Mouse (Mus musculus) cerebellum, adult 9-10 months (tissue): ENCODE data around the gene Dlg2.

Experiments
- DNase-seq: peaks from one replicate; pipeline ENCODE4 v3.0.0; 2022

The Dlg2 gene

GRCm38 (mm10) chr7:92427280-92427679, 1950.8 kb downstream of the Dlg2 start:
- DNase-seq, result no peak

GRCm38 (mm10) chr7:92428629-92429028, 1952.2 kb downstream of the Dlg2 start:
- no peak for DNase-seq

- DNase-seq, result no peak
These were observed 1953.8 kb downstream of the Dlg2 start for GRCm38 (mm10) chr7:92430254-92430653.

- peak; percentile 57 for DNase-seq
These were observed 1960.7 kb downstream of the Dlg2 start for GRCm38 (mm10) chr7:92437168-92437567.

- peak; percentile 46 for DNase-seq
These were observed 1963.3 kb downstream of the Dlg2 start for GRCm38 (mm10) chr7:92439503-92440487.

DNA sequence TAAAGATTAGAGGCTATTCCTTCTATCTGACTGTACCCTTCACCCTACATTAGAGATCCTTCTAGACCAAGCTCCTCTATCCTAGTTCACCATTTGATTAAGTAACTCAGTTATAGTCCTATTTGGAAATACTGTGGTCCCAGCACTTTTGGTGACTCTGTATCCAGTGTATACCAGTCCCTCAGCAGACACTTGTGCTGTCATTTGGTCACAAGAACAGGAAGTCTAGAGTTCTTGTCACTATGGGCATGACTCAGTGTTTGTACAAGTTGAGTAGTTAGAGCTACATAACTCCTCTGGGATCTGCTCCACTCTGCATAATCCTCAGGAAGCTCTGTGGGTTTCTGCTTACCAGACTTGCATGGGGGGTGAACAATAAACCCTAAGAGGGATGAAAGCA, 1965.1 kb downstream of the Dlg2 start:
- no peak for DNase-seq

DNA sequence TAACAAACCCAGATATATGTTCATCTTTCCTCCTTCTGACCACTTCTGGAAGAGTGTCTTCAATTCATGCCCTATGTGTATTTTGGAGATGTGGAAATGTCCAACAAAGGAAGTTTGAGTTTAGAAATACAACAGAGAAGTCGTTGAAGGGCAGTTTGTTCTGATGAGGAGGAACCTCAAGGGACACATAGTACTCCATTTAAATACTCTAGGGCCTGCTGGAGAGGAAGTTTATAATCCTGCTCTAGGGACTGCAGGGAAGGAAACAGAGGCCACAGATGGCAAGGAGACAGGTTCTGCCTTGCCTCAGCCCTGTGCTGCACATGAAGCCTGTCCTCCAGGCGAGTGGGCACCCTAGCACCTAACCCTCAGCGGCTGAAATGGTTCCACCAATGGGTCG, 1965.6 kb downstream of the Dlg2 start:
- no peak for DNase-seq

DNA sequence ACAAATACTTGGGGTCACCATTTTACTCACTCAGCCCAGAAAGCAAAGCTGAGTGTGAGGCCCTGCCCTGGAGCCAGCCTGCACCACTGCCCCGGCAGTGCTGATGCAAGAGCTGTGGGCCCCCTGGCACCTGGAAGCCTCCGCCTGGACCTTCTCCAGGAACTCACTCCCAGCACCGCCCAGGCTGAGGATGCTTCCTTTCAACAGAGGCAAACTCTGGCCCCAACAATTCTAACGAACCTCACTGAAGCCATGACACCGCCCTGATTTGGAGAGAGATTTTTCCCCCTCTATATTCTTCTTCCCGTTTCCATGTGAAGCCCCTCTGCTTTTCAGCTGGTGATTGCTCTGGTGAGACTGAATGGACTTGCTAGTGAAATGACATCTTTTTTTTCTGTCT, 1971.5 kb downstream of the Dlg2 start:
- no peak for DNase-seq

DNA sequence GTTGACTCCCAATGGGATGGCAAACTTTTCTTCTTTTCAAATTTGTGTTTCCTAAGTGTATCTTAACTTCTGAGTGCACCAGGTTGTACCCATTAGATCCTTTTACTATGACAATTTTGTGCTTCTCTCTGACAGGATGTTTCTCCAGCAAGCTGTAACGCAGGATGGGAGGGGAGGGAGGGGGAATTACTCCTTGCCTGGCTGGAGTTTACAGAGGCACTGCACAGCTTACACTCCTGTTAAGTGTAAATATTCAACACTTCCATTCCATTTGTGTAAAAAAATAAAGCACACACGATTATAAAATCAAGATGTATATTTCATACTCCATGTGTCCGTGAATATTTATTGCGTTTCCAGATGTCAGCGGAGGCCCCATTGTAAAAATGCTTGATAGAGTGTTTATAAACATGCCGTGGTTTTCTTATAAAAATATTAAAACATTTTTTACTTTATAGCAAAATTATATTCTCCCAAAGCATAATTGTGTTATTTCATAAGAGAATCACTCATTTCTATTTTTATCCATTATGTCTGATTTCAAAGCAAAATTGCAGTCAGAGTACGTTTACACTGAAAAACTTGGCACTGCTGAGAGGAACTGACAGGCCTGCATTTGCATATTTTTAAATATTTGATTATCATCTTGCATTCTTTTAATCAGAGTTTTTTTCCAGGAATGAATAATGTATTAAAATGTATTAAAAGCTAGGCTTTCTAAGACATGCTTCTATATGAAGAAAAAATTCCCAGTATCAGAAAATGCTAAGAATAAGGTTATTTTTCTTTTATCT, 1972.5 kb downstream of the Dlg2 start:
- no peak for DNase-seq

DNA sequence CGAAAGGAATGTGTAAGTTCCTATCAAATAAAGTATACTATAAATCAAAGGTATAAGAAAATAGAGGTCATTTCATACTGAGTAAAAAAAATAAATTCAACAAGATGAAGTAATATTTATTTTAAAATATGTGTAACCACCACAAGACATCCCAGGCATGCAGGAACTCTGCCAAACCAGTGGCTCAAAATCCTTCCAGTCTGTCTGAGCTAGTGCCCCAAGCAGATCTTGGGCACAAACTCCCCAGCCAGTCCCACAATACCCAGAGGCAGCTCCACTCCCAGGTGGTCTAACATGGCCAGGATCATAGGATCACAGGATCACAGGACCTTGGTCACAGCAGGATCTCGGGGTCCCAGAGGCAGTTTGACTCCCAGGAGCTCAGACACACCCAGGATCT, 1977.7 kb downstream of the Dlg2 start:
- DNase-seq, result no peak

DNA sequence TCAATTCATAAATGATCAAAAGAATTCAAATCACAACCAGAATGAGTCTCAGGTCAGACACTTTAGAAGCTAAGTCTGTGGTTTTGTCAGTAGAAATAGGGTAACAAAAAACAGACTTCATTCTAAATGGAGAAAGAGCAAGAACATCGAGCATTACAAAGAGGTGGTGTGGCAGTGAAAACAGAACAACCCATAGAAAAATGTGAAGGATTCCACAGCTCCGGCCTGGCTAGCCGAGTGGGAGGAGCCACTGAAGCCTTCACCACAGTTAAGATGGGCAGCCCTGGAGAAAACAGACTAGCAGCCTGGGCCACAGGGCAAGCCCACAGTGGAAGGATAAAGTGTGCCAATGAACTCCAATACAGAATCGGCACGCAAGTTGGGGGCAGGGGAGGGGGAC, 1979.5 kb downstream of the Dlg2 start:
- no peak for DNase-seq

DNA sequence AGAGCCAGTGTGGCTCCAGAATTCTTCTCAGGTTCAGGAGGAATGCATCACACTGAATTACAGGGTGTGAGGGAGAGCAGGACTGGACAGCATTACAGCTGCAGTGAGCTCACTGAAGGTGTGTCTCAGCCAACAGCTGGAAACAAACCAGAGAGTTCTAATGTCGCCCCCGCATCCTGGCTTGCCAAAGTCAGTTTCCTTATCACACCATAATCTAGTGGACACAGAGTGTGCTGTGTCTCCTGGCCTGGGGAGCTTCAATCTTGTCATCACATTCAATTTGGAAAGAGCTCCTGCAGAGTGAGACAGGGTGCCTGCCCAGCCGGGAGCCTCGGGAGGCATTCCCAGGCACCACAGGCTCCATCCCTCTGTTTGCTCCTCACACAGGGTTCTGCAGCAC, 1981.3 kb downstream of the Dlg2 start:
- no peak for DNase-seq

DNA sequence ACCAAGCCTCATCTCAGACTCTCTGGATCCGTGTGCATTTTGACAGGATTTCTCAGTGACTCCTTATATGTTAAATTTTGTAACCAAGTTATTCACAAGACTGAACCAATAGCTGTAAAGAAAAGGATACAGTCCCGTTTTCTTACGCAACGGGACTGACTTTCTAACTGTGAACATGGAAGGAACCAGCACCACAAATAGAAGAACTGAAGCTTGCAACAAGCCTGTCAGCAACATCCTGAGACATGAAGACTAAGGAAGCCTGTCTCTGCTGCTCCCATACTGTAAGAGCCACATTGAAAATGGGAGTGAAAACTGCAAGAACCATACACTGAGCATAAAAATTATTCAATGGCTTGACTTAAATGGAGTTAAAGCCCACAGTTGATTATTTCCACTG, 1981.8 kb downstream of the Dlg2 start:
- no peak for DNase-seq

- DNase-seq, result peak; percentile 97
These were observed 1984.1 kb downstream of the Dlg2 start for GRCm38 (mm10) chr7:92460578-92460977.

DNA sequence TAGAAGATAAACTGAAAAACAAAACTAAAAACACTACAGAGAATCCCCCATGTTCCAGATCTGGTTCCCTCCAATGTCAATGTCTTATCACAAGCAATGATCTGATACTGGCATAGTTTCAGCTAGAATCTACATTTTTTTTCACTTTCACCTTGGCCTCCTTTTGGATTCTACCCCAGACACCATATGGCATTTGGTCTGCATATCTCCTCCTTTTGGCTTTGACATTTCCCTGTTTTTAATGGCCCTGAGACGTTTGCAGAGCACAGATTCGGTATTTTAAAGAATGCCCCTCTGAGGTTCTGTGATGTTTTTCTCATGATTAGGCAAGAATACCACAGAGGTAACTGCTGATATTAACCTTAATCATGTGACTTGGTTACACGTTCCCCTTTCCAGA, 1984.8 kb downstream of the Dlg2 start:
- DNase-seq, result peak; percentile 94

DNA sequence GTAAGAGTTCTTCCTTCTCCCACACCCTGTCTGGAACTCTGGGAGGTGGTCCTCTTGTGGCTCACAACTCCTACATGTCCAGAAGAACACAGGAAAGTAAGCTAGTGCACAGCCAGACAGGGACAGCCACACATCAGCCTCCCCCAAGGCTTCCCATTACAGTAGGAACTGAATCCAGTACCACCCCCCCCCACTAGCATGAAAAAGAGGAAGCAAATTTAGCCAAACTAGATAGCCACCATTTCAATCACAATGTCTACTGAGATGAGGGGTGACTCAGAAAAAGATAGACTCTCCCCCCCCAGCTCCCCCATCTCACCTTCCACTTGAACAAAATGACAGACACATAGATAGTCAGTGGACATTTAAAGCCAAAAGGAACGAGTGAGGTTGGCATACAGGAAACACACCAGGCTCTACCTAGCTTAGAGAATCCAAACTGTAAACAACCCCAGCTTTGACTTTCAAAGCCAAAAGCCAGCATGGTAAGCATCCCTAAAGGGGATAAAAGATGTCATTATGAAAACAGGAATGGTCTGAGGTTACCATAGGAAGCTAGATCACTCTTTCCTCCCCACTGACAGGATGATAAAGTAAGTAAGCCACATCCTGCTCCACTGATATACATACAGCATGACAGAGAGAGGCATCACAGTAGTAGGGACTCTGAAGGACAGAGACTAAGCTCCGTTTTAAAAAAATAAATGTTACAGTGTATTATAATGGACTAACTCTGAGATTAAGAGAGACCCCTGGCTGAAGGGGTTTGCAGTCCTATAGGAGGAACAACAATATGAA, 1986.8 kb downstream of the Dlg2 start:
- no peak for DNase-seq

GRCm38 (mm10) chr7:92464290-92464689, 1987.8 kb downstream of the Dlg2 start:
- no peak for DNase-seq

GRCm38 (mm10) chr7:92479143-92479542, 2002.7 kb downstream of the Dlg2 start:
- no peak for DNase-seq

GRCm38 (mm10) chr7:92479748-92480147, 2003.3 kb downstream of the Dlg2 start:
- DNase-seq, result peak; percentile 33

DNA sequence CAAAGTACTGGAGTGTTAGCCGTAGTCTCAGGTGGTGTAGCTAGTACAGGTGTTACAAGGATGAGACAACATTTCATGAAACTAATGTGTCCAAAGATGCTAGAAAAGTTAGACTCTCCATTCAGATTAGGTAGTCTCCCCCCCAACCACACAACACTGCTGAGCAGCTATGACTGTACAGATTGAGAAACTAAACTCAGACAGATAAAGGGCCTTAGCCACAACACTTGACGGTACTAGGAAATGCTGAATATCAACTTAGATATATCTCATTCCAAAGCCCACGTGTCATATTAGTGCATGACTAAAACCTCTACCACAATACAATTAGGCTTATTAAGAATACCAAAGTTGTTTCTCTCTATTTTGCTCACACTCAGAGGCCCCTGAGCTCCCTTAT, 2006.9 kb downstream of the Dlg2 start:
- DNase-seq, result no peak

- no peak for DNase-seq
These were observed 2009.6 kb downstream of the Dlg2 start for GRCm38 (mm10) chr7:92485881-92486710.

GRCm38 (mm10) chr7:92486878-92487277, 2010.4 kb downstream of the Dlg2 start:
- no peak for DNase-seq
